Mouse (Mus musculus): ENCODE data around the gene Tnr.

The Tnr gene

DNA sequence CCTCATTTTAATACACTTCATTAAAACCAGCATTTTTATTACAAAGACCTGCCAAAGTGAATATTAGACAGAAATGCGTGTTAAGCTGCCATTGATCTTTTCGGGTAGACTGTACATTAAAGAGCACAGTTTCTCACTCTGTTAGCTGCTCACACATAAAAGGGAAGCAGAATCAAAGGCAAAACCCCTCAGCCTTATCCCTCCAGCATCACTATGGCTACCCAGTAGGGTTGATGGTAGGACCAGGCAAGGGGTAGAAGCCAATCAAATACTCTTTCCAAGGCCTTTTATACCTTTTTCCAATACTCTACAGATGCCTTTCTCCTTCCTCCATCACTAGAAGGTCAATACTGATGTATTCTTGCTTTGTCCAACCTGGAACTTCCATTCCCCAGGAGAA, 269.0 kb downstream of the Tnr start:
- DNase-seq (ENCODE audit: low read depth, low spot score) = no peak

DNA sequence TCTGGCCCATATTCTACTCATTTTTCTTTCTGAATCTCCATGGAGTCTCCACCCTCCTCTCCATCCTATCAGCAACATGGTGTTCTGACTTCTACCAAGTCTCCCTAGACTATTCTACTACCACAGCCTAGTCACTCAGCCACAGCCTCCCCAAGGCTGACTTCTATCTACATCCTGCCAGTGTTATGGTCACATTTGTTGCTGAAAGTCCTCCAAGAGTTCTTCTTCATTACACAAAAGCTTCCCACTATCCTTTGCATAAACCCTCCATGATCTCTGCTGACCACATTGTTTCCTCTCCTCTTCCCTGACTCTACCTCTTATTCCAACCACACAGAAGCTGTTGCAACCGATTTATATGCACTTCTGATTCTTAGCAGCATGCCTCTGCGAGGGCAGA, 272.5 kb downstream of the Tnr start:
- DNase-seq (ENCODE audit: low read depth, low spot score) = no peak

DNA sequence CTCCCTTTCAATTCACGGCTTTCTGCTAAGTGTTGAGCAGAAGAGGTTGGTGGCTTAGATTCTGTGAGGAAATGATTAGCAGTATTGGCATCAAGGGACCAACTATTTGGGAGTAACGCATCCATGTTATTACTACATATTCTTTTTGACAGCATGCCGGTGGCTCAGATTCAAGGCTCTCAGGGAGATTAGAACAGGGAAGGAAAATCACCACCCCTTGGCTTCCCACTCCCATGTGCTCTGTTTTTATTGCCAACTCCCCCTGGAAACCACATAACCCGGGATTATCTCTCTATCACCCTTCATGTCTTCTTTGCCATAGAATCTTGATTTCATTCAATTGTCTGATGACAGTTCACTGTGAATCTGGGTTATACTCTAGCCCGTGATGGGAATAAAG, 276.8 kb downstream of the Tnr start:
- DNase-seq (ENCODE audit: low read depth, low spot score) = no peak

DNA sequence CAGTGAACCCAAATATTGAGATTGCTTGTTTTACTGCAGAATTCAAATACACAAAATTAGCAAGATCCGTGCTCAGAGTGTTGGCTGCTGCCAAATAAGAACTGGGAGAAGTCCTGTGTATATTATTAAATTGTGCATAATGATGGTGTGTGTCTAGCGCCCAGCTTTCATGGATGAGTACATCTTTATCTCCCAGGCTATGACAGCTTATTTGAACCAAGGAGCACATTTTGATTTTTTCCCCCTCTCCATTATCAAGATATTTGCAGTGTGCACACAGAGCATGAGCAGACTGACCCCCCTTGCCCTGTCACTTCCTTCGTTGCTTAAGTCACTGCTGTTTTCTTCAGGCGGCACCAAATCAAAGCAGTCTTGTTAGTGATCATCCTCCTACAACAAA, 278.2 kb downstream of the Tnr start:
- DNase-seq (ENCODE audit: low read depth, low spot score) = no peak

DNA sequence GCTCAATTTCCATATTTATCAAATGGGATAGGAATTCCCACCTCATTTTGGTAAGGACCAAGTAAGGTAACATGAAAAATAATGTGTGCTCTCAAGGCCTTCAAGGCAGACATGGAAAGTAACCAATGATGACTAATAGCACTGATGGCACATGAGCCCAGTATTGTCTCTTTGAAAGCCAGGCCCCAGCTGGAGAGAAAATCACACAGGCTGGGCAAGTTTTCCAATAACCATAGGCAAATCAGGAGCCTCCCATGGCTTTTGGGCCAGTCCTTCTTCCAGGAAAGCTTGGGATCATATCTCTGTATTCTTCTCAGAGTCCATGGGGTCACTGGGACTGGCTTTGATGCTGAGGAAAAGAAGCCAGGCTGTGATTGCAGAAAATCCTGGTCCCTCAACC, 280.1 kb downstream of the Tnr start:
- DNase-seq (ENCODE audit: low read depth, low spot score) = peak; percentile 40

DNA sequence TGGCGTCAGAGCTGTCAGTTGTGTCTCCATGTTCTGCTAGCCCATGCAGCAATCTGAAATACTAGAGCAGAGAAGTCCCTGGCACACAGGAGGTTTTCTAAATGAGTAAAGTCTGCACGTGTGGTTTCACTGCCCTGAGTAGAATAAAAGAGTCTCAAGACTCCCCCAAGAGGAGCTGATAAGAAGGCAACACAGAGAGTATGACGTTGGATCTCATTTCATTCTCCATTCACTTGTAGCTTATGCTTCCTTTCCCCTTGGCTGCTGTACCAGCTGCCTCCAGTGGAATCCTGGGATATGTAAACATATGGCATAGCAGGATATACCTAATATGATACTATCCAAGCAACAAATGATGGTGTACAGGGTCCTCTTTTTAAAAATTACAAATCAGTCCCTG, 285.9 kb downstream of the Tnr start:
- peak; percentile 28 for DNase-seq (ENCODE audit: low read depth, low spot score)

DNA sequence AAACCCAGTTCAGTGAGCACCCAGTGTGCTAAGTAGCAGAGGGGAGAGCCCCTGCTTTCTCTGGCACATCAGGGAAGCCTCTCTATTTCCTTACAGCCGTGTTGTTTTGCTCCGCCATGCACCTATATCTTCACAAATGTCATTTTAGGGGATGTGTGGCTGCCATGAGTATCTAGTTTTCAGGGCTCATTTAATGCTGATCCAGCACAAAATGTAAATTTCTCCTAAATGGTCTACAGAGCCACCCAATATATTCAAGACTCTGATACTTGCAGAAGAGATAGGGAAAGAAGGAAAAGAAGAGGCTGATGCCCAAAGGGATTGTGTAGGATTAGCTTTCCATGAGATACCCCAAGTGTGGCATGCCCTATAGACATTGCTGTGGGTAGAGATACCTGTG, 288.2 kb downstream of the Tnr start:
- DNase-seq (ENCODE audit: low read depth, low spot score) = no peak

DNA sequence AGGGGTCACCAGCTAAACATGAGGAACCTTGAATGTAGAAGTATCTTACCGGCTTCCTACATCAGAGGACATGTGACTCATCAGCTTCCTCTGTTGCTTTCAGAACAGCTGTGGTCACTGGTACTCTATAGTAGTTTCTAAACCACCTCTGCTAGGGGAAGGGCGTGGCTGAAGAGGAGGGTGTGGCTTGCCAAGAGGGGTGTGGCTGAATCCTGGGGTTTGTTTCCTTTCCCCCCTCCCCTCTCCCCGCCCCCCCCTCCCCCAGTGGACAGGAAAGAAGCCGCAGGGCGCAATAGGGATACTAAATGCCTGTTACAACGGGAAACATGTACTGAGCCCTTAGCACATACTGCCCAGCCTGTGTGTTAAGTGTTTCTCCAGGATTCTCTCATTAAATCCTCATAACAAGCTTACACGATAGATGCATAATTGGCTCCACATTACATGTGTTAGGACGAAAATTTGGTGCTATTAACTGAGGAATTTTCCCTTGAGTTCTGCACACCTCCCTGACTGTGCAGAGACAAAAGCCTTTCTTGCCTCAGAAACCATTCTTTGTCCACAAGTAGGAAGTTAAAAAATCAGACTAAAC, 289.3 kb downstream of the Tnr start:
- DNase-seq (ENCODE audit: low read depth, low spot score) = peak; percentile 54

DNA sequence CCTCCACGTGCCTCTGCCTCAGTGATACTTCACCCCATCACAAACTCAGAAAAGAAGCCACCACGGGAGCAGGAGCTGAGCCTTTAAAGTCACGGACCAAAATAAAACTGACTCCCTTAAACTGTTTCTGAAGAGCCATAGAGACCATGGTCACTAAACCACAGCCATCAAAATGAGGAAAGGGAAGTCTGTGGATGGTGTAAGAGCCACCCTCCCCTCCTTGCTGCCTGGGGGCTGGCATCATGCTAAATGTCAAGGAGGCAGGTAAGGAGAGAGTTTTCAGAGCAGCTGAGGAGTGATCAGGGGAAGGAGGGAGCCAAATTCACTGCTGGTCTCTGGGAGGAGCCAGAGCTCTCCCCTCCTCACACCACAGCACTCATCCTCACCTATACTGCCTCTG, 290.8 kb downstream of the Tnr start:
- DNase-seq (ENCODE audit: low read depth, low spot score) = no peak

DNA sequence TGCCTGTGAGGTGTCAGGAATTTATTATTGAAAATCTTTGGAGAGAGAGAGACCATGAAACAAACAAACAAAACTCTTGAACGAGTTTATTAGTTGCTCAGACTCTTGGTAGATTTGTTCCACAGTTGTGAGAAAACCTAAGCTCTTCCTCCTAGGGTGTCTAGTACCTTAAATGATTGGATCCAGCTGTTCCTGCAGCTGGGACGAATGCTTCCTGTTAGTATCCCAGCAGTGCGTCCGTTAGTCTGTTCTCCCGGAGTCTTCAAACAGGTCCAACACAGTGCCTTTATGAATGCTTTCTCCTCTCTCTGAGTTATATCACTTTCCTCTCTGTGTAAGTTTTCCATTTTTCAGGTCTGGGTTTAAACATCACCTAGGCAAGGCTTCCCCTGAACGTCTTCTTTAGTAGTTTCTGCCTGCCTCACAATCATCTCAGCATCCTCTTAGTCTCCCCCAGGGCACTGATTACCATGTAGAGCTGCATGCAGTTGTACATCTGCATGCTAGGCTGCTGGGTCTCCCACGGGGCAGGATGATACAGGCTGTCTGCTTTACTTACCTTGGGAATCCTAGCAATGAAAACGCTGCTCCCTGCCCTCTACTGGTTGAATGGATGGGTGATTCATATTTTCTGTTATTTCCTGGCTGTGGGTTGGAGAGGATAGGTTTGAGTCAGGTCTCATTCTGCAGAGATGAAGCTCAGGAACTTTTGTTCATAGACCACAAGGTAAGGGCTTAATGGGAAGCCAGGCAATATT, 293.2 kb downstream of the Tnr start:
- DNase-seq (ENCODE audit: low read depth, low spot score) = peak; percentile 65

DNA sequence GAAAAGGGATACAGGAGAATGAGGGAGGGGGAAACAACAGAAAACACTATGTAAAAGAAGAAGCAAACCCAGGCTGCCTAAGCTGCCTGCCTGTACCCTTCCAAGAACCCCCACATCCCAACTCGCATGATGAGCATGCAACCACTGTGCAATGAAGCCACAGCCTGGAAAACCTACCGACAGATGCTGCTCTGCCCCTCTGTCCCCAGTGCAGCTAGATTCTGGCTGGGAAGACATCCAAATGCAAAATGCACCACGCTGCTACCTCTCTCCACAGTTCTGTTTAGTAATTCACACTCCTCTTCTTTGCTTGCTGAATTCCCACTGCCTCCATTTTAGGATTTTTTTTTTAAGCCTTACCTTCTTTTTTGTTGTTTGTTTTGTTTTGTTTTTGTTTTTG, 295.9 kb downstream of the Tnr start:
- no peak for DNase-seq (ENCODE audit: low read depth, low spot score)

DNA sequence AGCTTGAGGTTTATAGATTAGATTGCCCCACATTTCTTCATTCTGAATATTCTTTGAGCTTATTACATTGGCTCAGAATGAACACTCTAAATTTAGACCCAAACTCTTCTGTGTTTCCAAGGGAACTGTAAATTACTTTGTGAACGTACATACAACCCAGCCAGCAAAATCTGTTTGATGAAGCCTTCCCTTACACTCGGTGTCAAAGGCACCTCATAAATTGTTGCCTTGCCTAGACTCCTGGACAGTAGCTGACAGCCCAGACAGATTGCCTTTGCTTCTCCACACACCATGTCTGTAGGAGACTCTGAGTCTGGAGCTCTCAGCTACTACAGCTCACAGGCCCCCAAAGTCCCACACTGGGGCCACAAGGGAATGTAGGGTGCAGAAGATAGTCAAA, 298.8 kb downstream of the Tnr start:
- no peak for DNase-seq (ENCODE audit: low read depth, low spot score)

DNA sequence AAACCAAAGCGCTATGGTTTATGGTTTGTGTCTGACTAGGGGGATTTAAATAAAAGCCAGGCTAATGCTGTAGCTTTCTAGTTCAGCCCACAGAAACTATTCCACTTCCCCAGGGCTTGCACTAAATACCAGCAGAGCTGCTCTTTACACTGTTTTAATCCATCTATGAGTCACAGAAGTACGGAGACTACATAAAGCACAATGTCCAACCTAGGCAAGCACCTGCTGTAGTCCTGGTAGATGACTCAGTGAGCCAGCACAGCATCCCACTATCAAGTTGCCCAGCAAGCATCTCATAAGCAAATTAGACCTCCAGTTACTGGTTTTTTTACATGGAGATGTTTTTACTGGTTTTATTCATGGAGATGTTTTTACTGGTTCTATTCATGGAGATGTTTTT, 305.0 kb downstream of the Tnr start:
- DNase-seq (ENCODE audit: low read depth, low spot score) = no peak

DNA sequence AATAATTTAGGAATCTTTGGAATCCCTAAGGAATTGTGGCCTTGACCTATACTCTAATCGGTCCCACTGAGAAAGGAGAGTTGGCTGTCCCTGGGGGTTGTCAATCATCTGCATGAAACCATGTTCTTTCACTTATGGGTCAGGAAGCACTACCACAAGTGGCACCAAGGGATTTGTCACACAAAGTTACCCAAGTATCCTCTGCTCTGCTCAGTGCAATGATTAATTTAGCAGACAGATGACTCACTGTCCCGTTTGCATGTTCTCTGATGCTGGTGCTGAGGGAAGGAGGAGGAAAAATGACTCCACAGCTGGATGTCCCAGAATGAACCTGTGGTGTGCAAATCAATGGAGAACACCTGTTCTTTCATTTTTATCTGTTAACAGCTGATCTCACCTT, 309.6 kb downstream of the Tnr start:
- peak; percentile 89 for DNase-seq (ENCODE audit: low read depth, low spot score)

DNA sequence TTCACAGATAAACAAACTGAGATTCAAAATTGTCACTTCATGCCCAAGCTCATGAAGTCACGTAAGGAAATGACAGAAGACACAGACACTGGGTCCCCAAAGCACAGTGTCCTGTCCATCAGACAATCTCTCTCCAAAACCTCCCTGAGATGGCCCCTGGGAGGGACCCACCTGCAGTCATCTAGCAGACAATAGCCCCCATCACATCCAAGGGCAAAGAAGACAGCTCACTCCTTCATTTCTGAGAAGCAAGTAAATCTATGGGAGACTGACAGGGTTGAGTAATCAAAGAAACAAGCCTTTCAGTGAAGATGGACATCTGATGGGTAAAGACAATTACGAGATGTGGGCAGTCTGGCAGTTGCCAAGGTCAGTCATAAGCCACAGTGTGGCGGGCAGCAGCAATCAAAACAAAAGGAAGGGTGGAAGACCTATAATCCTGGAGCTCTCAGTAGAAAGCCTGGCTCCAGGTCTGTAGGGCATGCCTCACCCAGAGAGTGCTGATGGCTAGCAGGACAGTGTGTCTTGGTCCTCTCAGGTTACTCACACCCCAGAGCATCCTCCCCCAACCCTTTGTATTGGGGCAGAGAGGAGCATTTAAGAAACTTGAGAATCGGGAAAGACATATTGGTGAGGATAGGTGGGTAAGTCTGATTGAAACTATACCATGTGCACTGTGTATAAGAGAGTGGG, 310.2 kb downstream of the Tnr start:
- peak; percentile 53 for DNase-seq (ENCODE audit: low read depth, low spot score)

DNA sequence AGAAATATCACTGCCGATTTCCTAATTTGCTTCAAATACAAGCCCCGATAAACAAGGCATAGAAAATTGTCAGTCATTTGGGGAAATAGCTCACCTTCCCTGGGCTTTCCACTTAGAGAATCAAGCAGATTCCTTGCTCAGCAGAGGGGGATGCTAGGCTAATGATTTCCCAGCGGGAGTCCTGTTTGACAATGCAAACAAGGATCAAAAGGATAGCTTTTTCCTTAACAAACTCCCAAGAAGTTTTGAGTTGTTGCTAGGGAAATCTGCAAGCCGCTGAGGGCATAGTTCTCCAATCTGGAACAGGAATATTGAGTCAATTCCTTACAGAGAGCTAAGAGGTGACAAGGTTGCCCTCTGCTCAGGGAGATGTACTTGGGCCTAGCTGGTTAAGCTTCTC, 311.6 kb downstream of the Tnr start:
- DNase-seq (ENCODE audit: low read depth, low spot score) = no peak

DNA sequence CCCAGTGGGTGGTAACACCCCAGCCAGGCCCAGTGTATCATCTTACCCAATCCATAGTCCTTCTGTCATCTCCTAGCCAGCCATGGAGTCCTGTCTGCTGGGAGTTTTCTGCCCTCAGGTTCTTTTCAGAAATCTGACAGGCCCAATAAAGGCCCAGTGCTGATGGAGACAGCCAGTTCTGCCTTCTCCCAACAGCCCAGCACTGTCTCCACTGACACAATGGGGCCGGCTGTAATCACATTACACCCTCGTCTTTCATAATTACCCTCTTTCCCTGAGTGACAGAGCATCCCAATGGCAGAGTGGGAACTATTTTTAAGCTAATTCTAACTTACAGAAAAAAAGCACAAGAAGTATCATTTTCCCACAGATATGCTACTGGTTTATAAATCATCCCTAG, 316.8 kb downstream of the Tnr start:
- no peak for DNase-seq (ENCODE audit: low read depth, low spot score)

DNA sequence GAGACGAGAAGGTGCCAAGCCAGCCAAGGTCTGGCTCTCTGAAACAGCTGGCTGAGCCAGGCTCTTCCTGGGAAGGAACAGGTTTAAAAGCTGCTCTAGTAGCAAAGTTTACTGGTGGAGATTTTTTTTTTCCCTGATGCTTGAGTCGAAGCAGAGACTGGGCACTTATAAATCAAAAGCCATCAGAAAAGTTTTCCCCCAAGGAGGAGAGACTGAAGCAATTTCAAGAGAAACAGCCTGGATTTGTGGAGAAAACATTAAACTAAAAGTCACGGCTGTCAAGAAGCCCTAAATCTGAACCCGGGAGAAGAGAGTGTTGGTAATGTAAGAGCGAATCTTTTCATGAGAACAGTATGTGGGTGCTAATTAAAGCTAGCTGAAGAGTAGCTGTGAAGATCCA, 319.3 kb downstream of the Tnr start:
- no peak for DNase-seq (ENCODE audit: low read depth, low spot score)

DNA sequence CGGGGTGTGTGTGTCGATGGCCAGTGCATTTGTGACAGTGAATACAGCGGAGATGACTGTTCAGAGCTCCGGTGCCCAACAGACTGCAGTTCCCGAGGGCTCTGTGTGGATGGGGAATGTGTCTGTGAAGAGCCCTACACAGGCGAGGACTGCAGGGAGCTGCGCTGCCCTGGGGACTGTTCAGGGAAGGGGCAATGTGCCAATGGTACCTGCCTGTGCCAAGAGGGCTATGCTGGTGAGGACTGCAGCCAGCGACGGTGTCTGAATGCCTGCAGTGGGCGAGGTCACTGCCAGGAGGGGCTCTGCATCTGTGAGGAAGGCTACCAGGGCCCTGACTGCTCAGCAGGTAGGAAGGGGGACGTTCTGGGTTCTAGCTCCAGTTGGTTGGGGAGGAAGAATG, 328.5 kb downstream of the Tnr start:
- DNase-seq (ENCODE audit: low read depth, low spot score) = no peak

DNA sequence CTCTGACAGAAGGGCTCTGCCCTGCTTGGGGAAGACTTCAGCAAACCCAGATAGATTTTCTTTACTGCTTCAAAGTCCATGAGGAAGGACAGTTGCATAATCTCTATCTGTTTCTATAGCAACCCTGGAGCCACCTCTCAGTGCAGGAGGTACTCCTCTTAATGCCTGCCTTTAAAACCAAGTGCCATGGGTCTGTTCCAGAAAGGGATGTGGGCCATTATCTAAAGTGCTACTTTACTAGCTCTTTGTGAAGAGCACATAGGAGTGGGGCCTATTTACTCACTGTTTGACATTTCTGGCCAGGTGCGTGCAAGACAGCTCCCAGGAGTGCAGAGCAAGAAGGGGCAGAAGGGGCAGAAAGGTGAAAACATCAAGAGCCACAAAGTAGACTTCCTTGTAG, 330.7 kb downstream of the Tnr start:
- DNase-seq (ENCODE audit: low read depth, low spot score) = no peak

DNA sequence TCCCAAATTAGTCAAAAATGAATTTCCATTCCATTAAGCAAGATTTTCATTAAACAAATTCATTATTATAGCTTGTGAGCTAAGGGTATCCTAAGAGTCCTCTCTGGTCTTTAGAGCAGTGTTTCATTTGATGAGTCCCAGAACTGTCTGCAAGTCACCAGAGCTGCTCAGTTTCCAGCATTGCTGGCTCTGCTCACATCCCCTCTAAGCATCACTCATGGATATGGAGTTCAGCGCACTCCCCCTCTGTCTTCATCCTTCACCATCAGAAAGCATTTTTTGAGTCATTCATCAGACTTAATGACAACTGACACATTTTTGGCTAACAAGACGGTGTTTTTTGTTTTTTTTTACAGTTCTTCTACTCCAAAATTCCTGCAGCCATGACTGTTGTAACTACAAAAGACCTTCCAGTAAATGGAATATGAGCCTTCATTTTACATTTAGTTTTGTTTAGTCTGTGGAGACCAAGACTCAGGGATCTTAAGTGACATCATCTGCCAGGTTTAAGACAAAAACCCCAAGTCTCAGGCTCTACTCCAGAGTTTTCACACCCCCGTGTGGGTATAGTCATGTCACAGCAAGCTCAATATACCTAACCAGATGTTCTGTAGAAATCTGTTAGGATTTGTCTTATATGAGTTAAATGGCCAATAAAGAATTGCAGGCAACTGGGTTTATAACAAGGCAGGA, 338.4 kb downstream of the Tnr start:
- DNase-seq (ENCODE audit: low read depth, low spot score) = peak; percentile 29

DNA sequence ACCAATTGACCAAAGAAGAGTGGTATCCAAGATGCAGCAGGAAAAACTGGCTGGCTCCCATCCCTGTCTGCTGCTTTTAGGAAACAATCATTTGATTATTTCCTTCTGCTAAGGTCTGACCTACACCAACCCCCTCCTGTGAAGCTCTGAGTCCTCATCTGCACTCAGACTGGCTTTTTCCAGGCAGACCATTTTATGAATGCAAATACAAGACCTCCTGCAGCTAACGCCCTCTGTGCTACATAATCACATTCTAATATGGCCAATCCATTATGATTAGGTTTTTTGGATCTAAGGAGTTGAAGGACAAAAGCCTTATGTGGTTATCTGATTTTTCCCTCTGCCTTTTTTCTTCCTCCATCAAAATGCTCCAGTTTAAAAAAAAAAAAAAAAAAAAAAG, 342.1 kb downstream of the Tnr start:
- DNase-seq (ENCODE audit: low read depth, low spot score) = no peak

All from 3T3-L1 (cell line).